Mouse (Mus musculus): ENCODE results near the gene Mdp1.
A peak's percentile ranks its signal among the peaks of the same experiment; 100 is the strongest.

The Mdp1 gene

DNA sequence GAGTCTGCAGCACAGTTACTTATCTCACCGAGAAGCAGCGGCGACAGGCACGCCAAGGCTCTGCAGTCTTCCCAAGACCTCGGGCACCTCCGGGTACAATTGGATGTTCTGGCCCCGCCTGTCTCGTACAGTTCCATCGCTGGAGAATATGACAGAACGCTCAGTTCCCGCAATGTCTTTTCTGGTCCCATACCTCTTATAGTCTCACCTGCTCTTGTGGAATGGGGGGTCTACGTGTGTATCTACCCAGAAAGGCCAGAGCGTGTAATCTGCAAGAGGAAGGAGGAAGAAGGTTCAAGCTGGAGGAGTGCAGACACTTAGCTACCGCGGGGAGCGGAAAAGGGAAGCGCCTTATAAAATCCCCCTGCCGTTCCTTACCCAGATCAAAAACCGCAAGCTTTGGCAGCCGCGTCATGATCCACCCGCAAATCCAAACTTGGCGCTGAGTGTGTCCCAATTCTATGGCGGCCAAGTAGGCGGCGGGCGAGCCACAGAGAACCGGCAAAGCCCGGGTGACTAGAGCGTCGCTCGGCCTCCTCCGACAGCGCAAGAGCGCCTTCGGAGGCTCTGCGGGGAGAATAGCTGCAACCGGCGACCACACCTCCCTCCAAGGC is at the start of gene Mdp1:
Gene Mdp1, minus strand, starts transcription at position 549 of the 614 bp plus-strand sequence.
- DNase-seq (ENCODE audit: inconsistent ontology term) = peak; percentile 87

DNA sequence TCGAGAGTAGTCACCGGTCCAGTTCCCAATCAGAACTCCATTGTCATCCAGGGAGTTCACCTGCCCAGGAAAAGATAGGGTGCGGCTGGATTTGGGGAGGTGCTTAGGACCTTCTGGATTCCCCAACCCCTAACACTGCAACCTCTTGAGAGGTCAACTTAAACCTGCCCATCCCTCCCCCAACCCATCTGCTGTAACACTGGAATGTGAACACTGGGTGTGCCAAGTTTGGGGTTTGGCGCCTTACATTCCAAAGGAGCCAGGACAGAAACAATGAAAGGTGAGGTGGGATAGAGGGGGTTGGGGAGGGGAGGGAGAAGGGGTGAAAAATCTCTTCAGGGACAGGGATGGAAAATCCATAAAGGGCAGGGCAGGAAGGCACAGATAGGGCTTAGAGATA is 49.2 kb upstream of the Mdp1 start:
- DNase-seq (ENCODE audit: inconsistent ontology term) = no peak

DNA sequence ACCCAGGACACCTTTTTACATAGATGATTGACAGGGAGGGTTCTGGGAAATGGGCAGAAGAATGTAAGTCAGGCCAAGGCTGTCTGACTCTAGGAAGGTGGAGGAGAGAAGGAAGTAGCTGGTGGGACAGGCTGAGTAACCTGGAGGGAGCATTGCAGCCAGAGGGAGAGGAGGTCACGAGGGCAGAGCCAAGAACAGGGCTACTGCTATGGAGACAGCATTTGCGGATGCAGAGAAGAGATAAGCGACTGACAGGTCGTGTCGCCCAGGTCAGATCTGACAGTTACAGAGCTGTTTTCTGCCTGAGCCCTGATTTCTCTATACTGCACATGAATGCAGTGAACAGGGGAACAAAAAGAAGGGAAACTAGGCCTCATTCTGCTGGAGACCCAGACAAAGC is 47.1 kb upstream of the Mdp1 start:
- no peak for DNase-seq (ENCODE audit: inconsistent ontology term)

DNA sequence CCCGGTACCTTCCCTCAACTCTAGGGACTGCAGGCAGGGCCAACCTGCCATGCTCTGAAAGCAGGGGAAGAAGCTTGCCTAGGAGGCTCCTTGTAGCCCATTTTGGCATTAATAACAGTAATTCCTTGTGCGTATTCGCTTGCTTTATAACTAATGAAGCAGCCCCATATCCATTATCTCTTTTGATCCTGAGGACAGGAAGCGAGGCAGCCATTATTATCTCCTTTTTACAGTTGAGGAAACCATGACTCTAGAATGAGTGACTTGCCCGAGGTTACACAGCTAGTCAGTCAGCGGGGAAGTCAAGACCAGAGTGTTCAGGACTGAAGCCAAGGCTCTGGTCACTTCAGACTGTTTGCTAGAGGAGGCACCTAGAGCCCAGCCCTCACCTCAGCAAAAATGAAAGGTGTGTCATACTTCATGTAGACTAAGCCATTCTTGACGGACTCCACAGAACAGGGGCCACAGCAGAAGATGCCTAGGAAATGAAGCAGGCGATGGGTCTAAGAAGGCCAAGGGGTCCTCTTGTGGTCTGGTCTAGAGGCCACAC is 45.8 kb upstream of the Mdp1 start:
- no peak for DNase-seq (ENCODE audit: inconsistent ontology term)

DNA sequence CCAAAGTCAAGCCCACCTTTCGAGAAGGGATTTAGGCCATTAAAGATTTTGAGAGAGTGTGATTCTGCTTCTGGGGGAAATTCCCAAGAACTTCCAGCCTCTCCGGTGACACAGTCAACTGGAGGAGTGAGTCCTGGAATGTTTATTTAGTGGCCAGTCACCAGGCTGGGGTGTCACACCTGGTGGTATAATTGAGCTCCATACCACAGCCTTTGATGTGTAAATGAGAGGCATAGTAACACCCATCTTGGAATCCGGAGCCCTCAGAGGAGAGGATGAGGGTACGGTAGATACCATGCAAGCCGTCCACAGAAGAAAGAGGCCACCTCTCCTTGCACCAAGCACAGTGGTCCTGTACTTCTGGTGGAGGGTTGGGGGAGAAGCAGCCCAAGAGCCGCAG is 42.5 kb upstream of the Mdp1 start:
- no peak for DNase-seq (ENCODE audit: inconsistent ontology term)

DNA sequence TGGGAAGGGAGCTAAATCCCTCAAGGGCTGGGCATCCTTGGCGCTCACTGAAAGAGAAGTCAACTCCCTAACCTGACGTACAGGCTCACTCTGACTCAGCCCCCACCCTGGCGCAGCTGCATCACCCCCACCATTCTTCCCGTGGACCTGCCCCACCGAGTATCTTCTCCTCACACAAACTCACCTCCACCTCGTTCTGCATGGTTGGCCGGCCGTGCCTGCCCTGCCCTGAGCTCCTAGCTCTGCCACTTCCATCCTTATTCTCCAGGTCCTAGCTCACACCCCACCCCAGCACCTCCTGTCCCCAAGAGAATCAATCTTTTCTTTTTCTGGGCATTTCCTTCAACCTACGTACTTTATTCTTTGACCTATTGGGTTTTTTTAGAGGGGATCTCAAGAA is 40.8 kb upstream of the Mdp1 start:
- DNase-seq (ENCODE audit: inconsistent ontology term) = no peak

DNA sequence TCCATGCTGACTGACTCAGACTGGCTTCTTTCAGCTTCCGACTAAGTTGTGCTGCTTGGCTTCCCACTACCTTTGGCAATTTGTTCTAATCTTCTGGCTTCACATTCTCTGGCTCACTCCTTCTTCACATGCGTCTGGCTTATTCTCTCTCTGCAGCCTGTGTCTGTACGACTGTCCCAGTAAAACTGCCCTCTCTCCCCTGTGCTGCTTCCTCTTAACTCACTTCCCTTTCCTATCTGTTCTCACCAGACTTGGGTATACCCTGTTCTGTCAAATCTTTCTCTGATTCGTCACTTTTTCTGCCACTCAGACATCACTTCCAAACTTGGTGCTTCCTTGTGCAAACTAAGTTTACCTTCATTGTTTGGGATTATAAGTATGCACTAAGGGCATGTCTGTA is 36.9 kb upstream of the Mdp1 start:
- DNase-seq (ENCODE audit: inconsistent ontology term) = no peak

DNA sequence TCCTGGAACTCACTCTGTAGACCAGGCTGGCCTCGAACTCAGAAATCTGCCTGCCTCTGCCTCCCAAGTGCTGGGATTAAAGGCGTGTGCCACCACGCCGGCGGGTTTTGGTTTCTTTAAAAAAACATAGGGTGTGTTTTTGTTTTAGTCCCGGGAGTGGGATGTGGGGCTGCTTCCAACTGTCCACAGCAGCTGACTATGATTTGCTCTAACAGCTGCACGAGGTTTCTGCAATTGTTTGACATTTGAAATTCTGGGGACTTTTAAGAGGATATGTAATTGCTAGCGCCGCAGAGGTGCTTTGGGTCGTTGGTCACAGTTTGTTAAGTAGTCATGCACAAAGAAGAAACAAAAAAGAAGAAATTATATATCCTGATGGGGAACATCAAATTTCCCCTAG is 29.1 kb upstream of the Mdp1 start:
- DNase-seq (ENCODE audit: inconsistent ontology term) = no peak

DNA sequence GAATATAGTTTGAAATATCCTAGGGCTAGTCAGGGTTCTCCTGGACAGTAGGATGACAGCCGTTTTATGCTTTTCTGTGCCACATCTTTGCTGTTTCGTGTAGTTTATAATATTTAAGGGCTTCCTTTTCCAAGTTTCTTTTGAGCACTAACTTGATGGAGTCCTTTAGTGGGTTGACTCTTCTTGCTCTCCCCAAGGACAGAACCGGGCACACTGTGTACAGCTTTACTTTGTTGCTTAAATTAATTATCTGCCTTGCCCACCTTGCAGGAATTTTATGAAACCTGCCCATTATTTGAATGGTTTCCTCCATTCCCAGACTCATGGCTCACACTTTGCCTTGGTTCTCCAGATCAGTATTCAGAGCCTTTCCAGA is 21.8 kb upstream of the Mdp1 start:
- DNase-seq (ENCODE audit: inconsistent ontology term) = no peak

DNA sequence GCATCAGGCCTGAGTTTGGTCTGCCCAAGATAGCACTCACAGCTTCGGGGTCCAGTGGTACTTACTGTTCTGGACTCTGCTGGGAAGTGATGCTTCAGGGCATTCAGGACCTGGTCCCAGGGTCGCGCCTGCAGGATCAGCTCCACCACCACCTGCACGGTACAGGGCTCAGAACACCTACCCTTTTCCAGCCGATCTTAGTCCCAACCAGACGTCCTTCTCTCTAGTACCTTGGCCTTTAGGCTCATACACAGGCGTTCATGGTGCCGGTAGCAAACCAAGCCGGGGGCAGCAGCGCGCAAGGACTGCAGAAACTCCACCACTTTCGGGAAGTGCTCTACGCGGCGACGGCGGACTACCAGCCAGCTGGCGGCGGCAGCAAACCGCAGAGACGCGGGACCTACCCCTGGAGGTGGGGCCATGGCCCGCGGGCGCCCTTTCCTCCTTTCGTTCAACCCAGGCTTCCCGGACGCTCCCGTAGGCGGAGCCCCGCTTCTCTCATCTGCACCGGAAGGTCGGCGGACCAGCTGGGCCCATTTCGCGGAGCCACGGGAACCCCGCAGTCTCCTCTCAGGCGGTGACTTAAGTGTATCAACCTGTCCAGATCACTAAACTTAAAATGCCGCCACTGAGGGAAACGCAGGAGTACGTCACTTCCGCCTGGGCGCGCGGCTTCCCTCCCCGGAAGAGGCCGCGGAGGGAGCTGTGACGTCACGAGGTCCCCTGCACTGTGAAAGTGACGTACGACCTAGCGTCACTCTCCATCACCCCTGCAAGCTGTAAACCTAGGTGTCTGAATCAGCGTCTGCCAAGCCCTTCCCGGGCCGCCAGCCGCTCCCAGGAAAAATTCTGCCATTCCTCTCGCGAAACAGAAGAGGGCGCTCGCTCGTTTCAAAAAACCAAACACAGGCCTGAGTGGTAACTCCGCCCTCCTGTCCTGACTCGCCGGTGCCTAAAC is 21.1 kb upstream of the Mdp1 start, which contains the start of gene Tinf2:
Gene Tinf2, minus strand, starts transcription at position 661 of the 958 bp plus-strand sequence.
- DNase-seq (ENCODE audit: inconsistent ontology term) = peak; percentile 97

DNA sequence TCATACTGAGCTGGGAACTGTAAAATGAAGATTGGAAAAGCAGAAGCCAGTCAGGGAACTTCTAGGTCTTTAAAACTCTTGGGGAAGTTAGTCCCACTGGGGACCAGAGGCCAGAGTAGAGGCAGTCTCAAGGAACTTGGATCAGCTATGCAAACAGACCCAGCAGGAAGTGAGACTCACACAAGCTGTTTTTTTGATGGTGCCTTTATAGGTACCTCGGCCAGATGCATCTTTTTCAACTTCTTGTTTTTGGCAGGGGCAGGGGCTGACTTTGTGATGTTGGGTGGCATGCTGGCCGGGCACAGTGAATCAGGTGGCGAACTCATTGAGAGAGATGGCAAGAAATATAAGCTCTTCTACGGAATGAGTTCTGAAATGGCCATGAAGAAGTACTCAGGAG is 17.3 kb upstream of the Mdp1 start:
- no peak for DNase-seq (ENCODE audit: inconsistent ontology term)

DNA sequence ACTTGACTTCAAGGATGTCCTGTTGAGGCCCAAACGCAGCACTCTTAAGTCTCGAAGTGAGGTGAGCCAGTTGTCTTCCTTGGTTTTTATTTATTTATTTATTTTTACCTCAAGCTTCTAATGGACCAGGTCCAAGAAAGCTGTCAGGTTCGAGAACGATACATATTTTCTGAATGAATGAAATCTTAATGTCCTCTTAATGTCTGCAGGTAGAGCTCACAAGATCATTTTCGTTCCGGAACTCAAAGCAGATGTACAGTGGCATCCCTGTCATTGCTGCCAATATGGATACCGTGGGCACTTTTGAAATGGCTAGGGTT is 12.4 kb upstream of the Mdp1 start:
- no peak for DNase-seq (ENCODE audit: inconsistent ontology term)

DNA sequence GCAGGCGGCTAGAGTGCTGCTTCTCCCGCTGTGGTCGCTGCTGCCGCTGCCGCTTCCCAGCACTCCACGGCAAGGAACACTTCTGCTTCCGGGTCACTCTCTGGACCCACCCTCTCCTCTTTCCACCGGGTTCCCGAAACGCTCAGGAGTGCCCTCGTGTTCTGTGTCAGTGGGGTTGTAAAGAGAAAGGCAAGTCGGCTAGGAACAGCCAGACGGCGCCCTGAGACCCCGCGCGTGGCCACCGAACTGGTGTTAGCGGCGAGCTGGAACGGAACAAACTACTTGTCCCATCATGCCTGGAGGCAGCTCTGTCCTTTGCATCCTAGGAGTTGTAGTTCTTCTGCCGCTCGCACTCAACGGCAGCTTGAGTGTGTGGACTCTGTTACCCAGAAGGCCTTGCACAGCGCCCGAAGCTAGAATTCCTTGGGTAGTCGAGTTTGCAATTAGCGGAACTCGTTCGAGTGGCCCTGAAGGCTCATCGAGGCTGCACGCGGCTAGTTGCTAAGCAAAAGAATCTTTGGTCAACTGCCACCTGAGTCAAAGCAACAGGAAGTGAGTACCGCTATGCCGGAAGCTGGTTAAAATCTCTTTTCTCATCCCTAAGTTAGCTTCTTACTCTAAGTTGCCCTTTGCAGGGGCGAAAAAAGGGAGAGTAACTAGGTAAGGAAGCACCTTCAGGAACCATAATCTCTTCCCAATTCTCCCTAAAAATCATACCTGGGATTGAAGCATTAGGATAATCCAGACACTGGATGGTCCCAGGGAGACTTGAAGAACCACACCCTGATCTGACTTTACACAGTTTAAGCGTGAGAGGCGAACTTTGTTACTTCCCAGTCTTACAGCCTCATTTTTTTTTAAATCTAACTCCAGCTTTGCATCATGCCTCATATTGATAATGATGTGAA is 11.8 kb upstream of the Mdp1 start, which contains the start of the genes Gmpr2 and Nedd8:
Gene Gmpr2, plus strand, starts transcription at position 109 of the 908 bp plus-strand sequence.
Gene Nedd8, minus strand, starts transcription at position 292 of the 908 bp plus-strand sequence.
- DNase-seq (ENCODE audit: inconsistent ontology term) = peak; percentile 96

DNA sequence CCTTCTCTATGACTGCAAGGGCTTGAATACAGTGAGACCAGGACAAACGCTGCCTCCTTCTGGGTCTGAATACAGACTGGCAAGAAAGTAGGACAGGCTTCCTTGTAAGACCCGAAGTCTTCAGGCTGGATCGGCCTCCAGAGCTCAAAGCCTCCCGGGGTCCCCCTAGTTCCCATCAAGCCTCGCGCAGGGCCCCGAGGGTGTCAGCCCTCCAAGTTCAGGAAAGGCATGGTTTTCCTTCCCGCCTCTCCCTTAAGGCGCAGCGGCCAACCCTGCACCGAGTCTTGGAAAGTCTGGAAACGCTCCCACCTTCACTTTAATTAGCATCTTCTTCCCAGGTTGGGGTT is 11.2 kb upstream of the Mdp1 start:
- no peak for DNase-seq (ENCODE audit: inconsistent ontology term)

DNA sequence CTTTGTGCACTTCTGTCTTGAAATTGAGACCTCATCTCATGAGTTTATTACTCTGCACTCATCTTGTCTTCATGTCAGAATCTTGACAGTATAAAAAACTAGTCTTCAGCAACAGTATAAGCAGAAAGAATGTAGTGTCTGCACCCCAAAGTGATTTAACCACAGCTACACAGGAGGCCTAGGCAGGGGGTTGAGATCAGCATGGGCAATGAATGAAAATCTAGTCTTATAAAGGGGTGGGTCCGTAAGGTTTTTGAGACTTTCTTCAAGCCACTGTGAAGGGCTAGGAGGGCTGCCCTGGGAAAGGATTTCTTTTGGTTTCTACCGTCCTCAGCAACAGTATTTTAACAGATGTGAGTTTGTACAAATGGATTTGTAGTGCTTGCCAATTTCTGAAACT is 328 bp upstream of the Mdp1 start:
- no peak for DNase-seq (ENCODE audit: inconsistent ontology term)

DNA sequence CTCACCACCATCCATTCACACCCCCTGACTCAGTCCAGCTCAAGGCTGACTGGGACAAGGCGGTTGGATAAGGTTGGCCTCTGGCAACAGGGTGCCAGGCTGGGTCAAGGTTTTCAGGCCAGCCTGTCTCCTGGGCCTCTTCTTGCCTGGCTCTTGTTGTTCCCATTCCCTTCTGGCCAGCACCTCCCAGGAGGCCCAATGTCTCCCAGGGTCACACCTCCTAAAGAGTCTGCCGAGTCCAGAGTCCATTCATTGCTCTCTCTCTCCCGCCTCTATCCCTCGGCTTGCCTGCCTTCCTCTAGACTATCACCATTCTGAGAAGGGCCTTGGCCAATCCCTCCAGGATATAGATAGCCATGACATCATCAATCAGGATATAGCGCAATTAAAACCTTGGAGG is 2.3 kb downstream of the Mdp1 start:
- DNase-seq (ENCODE audit: inconsistent ontology term) = no peak

DNA sequence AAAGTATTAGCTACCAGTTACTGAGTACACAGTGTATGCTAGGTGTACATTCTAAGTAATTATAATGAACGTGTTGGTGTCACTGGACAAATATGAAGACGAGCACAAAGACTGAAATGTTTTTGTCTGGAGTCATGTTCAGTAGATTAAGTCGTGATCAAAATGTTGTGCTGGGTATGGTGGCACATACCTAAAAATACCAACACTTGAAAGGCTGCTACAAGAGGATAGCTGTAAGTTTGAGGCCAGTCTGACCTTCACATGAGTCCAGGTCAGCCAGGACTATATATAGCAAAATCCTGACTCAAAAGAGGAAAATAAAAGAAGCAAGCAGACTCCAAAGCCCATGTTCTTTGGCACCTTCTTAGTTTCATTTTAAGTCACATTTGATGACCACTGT is 3.4 kb downstream of the Mdp1 start:
- no peak for DNase-seq (ENCODE audit: inconsistent ontology term)

DNA sequence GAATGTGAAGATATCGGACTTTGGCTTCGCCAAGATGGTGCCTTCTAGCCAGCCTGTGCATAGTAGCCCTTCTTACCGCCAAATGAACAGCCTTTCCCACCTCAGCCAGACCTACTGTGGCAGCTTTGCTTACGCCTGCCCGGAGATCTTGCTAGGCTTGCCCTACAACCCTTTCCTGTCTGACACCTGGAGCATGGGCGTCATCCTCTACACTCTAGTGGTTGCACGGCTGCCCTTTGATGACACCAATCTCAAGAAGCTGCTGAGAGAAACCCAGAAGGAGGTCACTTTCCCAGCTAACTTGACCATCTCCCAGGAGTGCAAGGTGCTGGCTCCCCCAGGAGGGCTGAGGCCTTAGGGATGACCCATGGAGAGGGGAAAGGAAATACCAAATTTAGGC is 8.8 kb downstream of the Mdp1 start:
- DNase-seq (ENCODE audit: inconsistent ontology term) = no peak

DNA sequence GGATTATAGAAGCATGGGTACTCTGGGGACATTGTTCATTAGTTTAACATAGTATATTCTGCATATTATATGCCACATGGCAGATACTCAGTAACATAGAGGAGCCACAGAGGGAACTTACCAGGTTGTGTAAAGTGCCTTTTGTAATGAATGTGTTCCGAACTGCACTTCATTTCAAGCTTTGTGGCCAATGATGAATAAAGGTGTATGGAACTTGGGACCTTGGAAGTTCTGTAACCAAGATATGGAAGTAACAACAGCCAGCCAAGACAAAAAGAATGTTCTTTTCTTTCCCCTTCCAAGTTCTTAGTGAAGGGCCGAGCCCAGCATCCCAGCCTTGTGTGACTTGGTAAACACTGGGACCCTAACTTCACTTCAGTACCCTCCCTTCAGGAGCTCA is 10.4 kb downstream of the Mdp1 start, which contains the start of gene Tssk4:
Gene Tssk4, plus strand, starts transcription at position 301 of the 400 bp plus-strand sequence.
- no peak for DNase-seq (ENCODE audit: inconsistent ontology term)

DNA sequence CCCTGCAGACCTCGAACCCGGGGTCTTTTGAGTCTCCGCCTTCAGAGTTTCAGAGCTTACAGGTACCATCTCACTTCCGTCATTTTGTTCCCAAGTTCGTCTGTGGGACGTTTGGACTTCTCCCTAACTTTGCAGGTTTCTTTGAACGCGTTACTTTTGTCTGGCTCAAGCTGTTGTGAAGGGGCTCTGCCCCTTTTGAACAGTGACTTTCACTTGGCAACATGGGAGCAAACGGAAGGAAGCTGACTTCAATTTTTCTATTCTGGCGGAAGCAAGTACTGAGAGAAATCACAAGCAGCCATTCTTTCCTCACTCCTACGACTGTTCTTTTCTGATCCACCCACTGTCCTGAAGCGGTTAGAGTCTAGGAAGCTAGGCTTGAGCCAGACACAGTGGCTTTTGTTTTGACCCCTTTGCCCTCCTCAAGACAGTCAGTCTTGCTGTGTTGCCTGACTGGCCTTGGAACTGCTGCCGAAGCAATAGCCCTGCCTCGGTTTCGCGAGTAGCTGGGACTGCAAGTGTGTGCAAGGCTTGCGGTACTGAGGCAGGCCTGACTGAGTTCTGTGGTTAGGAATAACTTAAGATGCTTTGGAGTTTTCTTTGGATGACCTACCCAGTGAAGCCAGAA is 15.9 kb downstream of the Mdp1 start:
- peak; percentile 24 for DNase-seq (ENCODE audit: inconsistent ontology term)
